In the genomic region with DNA sequence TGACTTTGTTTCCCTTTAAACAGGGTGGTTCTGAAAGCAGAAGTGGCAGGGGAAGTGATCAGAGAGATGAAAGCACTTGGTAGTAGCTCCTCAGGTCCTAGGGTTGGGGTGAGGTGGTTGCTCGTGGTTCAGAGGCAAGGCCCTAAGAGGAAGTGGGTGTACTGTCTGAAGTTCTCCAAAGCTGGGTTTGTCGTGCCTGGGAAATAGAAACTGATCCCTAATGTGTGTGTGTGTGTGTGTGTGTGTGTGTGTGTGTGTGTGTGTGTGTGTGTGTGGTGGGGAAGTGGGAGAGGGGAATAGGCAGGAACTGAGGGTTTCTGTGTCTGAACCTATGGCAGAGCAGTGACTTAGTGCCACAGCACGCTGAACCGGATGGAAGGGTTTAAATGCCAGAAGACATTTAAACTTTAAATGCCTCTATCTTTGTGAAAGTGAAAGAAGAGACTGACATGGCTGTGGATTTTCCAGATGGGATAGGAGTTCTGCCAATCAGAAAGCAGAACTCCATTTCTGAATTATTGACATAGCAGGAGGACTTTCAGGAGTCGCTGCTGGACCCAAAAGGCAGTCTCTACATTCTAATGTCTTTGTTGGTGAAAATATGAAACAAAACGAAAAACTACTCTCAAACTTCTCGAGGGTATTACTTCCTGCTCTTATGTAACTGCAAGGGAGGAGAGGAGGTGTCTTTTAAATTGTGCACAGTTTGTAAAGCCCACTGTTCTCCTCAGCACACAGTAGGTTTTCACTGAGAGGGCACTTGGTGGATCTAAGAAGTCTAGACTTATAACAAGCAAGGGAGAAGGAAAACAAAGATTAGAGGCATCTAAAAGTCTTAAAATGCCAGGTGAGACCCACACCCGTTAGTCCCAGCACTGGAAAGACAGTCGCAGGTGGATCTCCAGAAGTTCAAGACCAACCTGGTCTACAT, we compare ENCODE assay signal across 8 mouse cellular contexts. TPM values are rescaled to one million over a fixed set of nuclear protein-coding genes. Genes with fewer than 3 reads are reported as not detected.
DNase-seq lines count a peak whose midpoint lies in the region; ATAC-seq and TF ChIP-seq lines count a peak whose summit lies in the region.

No protein-coding gene starts in this region.

- peak overlapping the region; percentile 41 for H3K4me2 ChIP-seq in kidney, postnatal 0 days (ENCODE audit: low read length)
- H3K4me2 ChIP-seq in midbrain, embryonic 16.5 days (ENCODE audit: low read length) = no peak overlapping the region
- no peak overlapping the region for H3K4me2 ChIP-seq in forebrain, postnatal 0 days (ENCODE audit: low read depth)

- DNase-seq in B cell, adult 2 months = peak; percentile 63 to 68
- DNase-seq in kidney, postnatal 0 days (ENCODE audit: low spot score) = peak; percentile 43
- peak; percentile 64 to 65 for DNase-seq in monocyte, adult 2 months (ENCODE audit: low read depth in 1 of 2, low spot score in 2 of 2)
- no peak for DNase-seq in right cerebral cortex, postnatal 36 days (ENCODE audit: low spot score in 2 of 2)
- DNase-seq in layer of hippocampus, postnatal 10 days (ENCODE audit: low spot score in 2 of 2) = no peak
- no peak for DNase-seq in forebrain, postnatal 0 days

- H3K4me1 ChIP-seq in kidney, postnatal 0 days (replicated peaks; ENCODE audit: insufficient read depth, low read length) = no peaks in the 10 kb centered on the region; the same call in 1 of the 2 replicates
- H3K4me1 ChIP-seq in midbrain, embryonic 16.5 days (ENCODE audit: control insufficient read depth, insufficient read depth, low read length) = no peaks in the 10 kb centered on the region
- H3K4me1 ChIP-seq in forebrain, postnatal 0 days (ENCODE audit: insufficient read depth) = no peaks in the 10 kb centered on the region

- H3K4me3 ChIP-seq in kidney, postnatal 0 days (replicated peaks; ENCODE audit: low read depth, low read length) = peak overlapping the region; percentile 40
- H3K4me3 ChIP-seq in midbrain, embryonic 16.5 days (ENCODE audit: low read depth, low read length) = no peak overlapping the region
- no peak overlapping the region for H3K4me3 ChIP-seq in forebrain, postnatal 0 days (ENCODE audit: low read depth, low read length)

- no peak for TF ChIP-seq CTCF in kidney, postnatal 0 days (IDR thresholded peaks at IDR 0.05; ENCODE audit: low read depth)
- no peak for TF ChIP-seq CTCF in forebrain, postnatal 0 days (IDR thresholded peaks at IDR 0.05; ENCODE audit: low read depth)

- H3K27ac ChIP-seq in kidney, postnatal 0 days = peak overlapping the region; percentile 83
- no peak overlapping the region for H3K27ac ChIP-seq in midbrain, embryonic 16.5 days (ENCODE audit: low read length)
- H3K27ac ChIP-seq in forebrain, postnatal 0 days (ENCODE audit: low read depth, low read length) = no peak overlapping the region

- H3K27me3 ChIP-seq in kidney, postnatal 0 days (ENCODE audit: insufficient read depth, low read length) = peaks cover 5% of the 10 kb centered on the region; the same call in 1 of the 2 replicates
- H3K27me3 ChIP-seq in midbrain, embryonic 16.5 days (ENCODE audit: control insufficient read depth, insufficient read depth, low read depth, low read length) = peaks cover 31% of the 10 kb centered on the region
- peaks cover 32% of the 10 kb centered on the region for H3K27me3 ChIP-seq in forebrain, postnatal 0 days (ENCODE audit: insufficient read depth, low read length)

- H3K9ac ChIP-seq in kidney, postnatal 0 days (ENCODE audit: low read depth, low read length) = peak overlapping the region; percentile 59; the same call in 1 of the 2 replicates
- no peak overlapping the region for H3K9ac ChIP-seq in midbrain, embryonic 16.5 days (ENCODE audit: low read depth, low read length)
- H3K9ac ChIP-seq in forebrain, postnatal 0 days = no peak overlapping the region

- no peaks in the 10 kb centered on the region for H3K36me3 ChIP-seq in kidney, postnatal 0 days (ENCODE audit: insufficient read depth, low read length)
- H3K36me3 ChIP-seq in midbrain, embryonic 16.5 days (ENCODE audit: control insufficient read depth, insufficient read depth, low read length) = no peaks in the 10 kb centered on the region
- no peaks in the 10 kb centered on the region for H3K36me3 ChIP-seq in forebrain, postnatal 0 days (ENCODE audit: insufficient read depth)

- WGBS in kidney, postnatal 0 days = 51% methylated on average over 9 of the region's 9 CpGs
- WGBS in midbrain, embryonic 16.5 days = 77% methylated on average over 8 of the region's 9 CpGs
- 71% methylated on average over 9 of the region's 9 CpGs for WGBS in forebrain, postnatal 0 days

- ATAC-seq in activated CD4-positive, CD25-positive, alpha-beta regulatory T cell, adult 4 months = peak; percentile 80
- no peak for ATAC-seq in kidney, postnatal 0 days (replicated peaks; ENCODE audit: low FRiP score, low read depth)
- no peak for ATAC-seq in midbrain, embryonic 16.5 days
- no peak for ATAC-seq in forebrain, postnatal 0 days

- H3K9me3 ChIP-seq in kidney, postnatal 0 days (replicated peaks; ENCODE audit: low read length) = no peaks in the 10 kb centered on the region
- H3K9me3 ChIP-seq in midbrain, embryonic 16.5 days (replicated peaks; ENCODE audit: control insufficient read depth, low read length, poor library complexity, severe bottlenecking) = no peaks in the 10 kb centered on the region
- no peaks in the 10 kb centered on the region for H3K9me3 ChIP-seq in forebrain, postnatal 0 days (ENCODE audit: low read length)

RNA-seq across cellular contexts. Expression of a gene that starts 1.7 kb away (rescaled TPM):
- polyA plus RNA-seq in activated CD4-positive, CD25-positive, alpha-beta regulatory T cell, adult 4 months (2017; shearing (Covaris generic)) = 10 to 100 TPM; 28.0 to 37.3 TPM
- 19.5 and 21.1 TPM in 2 replicates for polyA plus RNA-seq in kidney, postnatal 0 days (2015; fragmentation: Nextera tagmentation; extraction: Ambion mirVana)
- 1.4 and 1.6 TPM in 2 replicates for polyA plus RNA-seq in midbrain, embryonic 16.5 days (2015; fragmentation: Nextera tagmentation; extraction: Ambion mirVana)
- total RNA-seq in layer of hippocampus, postnatal 10 days (2021) = 1 to 10 TPM; 4.0 to 4.3 TPM
- 2.6 and 5.4 TPM in 2 replicates for total RNA-seq in forebrain, postnatal 0 days (2014; rRNA removed)
- polyA plus RNA-seq in forebrain, postnatal 0 days (2015; fragmentation: Nextera tagmentation; extraction: Ambion mirVana) = 1.5 and 2.4 TPM in 2 replicates

RNA-seq across cellular contexts. Expression of a gene that starts 38.8 kb away (rescaled TPM):
- 10 to 100 TPM; 16.2 to 24.2 TPM for polyA plus RNA-seq in activated CD4-positive, CD25-positive, alpha-beta regulatory T cell, adult 4 months (2017; shearing (Covaris generic))
- 9.4 and 11.5 TPM in 2 replicates for polyA plus RNA-seq in kidney, postnatal 0 days (2015; fragmentation: Nextera tagmentation; extraction: Ambion mirVana)
- polyA plus RNA-seq in midbrain, embryonic 16.5 days (2015; fragmentation: Nextera tagmentation; extraction: Ambion mirVana) = 1.7 and 1.9 TPM in 2 replicates
- total RNA-seq in layer of hippocampus, postnatal 10 days (2021) = under 1 TPM; 0.91 to 0.98 TPM
- 1.3 and 2.2 TPM in 2 replicates for total RNA-seq in forebrain, postnatal 0 days (2014; rRNA removed)
- 0.93 and 1.3 TPM in 2 replicates for polyA plus RNA-seq in forebrain, postnatal 0 days (2015; fragmentation: Nextera tagmentation; extraction: Ambion mirVana)

RNA-seq across cellular contexts. Expression of a gene that starts 42.5 kb away (rescaled TPM):
- not detected for polyA plus RNA-seq in activated CD4-positive, CD25-positive, alpha-beta regulatory T cell, adult 4 months (2017; shearing (Covaris generic))
- 6.1 and 7.1 TPM in 2 replicates for polyA plus RNA-seq in kidney, postnatal 0 days (2015; fragmentation: Nextera tagmentation; extraction: Ambion mirVana)
- 0.78 and 1.5 TPM in 2 replicates for polyA plus RNA-seq in midbrain, embryonic 16.5 days (2015; fragmentation: Nextera tagmentation; extraction: Ambion mirVana)
- 1 to 10 TPM; 4.4 to 4.9 TPM for total RNA-seq in layer of hippocampus, postnatal 10 days (2021)
- 1.4 and 3.0 TPM in 2 replicates for total RNA-seq in forebrain, postnatal 0 days (2014; rRNA removed)
- polyA plus RNA-seq in forebrain, postnatal 0 days (2015; fragmentation: Nextera tagmentation; extraction: Ambion mirVana) = 2.2 and 2.4 TPM in 2 replicates

RNA-seq across cellular contexts. Expression of a gene that starts 44.7 kb away (rescaled TPM):
- 10 to 100 TPM; 34.6 to 37.7 TPM for polyA plus RNA-seq in activated CD4-positive, CD25-positive, alpha-beta regulatory T cell, adult 4 months (2017; shearing (Covaris generic))
- polyA plus RNA-seq in kidney, postnatal 0 days (2015; fragmentation: Nextera tagmentation; extraction: Ambion mirVana) = 23.7 and 24.0 TPM in 2 replicates
- polyA plus RNA-seq in midbrain, embryonic 16.5 days (2015; fragmentation: Nextera tagmentation; extraction: Ambion mirVana) = 35.7 and 36.8 TPM in 2 replicates
- total RNA-seq in layer of hippocampus, postnatal 10 days (2021) = 10 to 100 TPM; 29.2 to 40.7 TPM
- total RNA-seq in forebrain, postnatal 0 days (2014; rRNA removed) = 31.5 and 34.9 TPM in 2 replicates
- polyA plus RNA-seq in forebrain, postnatal 0 days (2015; fragmentation: Nextera tagmentation; extraction: Ambion mirVana) = 26.4 and 27.2 TPM in 2 replicates

Comparison
In these comparisons a context has a peak if more than half of its experiments do, and no peak if none do; other contexts are left out.
1. DNase-seq: peak in B cell, adult 2 months (2 of 2), kidney, postnatal 0 days (single experiment) and monocyte, adult 2 months (2 of 2); none in right cerebral cortex, postnatal 36 days (0 of 2), layer of hippocampus, postnatal 10 days (0 of 2) and forebrain, postnatal 0 days (single experiment).